Mouse (Mus musculus) CH12.LX (cell line): Measurements from ENCODE around the gene Olfr47. TPM values are rescaled to one million over a fixed set of nuclear protein-coding genes. Genes with fewer than 3 reads are reported as not detected.

ENCODE experiments used
- DNase-seq: peaks from one replicate; pipeline ENCODE4 v3.0.0-alpha.2; 2013; ENCODE audit errors: extremely low read depth
- H3K27ac ChIP-seq: 2 replicates; pipeline ENCODE4 v1.5.1; 2012; ENCODE audit warnings: low read depth, mild to moderate bottlenecking, control low read depth, moderate library complexity; ENCODE audit not compliant: insufficient read depth
- H3K27me3 ChIP-seq: replicated peaks from 2 replicates; pipeline ENCODE3; 2012; ENCODE audit warnings: inconsistent platforms
- H3K36me3 ChIP-seq, 2 experiments: replicated peaks in 1 of 2; 2 replicates each; pipeline versions ENCODE3 to v1.6.1; 2012; ENCODE audit warnings: inconsistent platforms in 1 of 2, low read length in 1 of 2, mild to moderate bottlenecking in 1 of 2, mixed read lengths in 1 of 2, moderate library complexity in 1 of 2; ENCODE audit not compliant: control insufficient read depth in 1 of 2, insufficient read depth in 1 of 2
- H3K4me1 ChIP-seq, 2 experiments: 2 replicates each; pipeline ENCODE4 v1.6.1; 2012; ENCODE audit warnings: inconsistent platforms in 1 of 2, moderate library complexity in 1 of 2; ENCODE audit not compliant: insufficient read depth in 2 of 2, control insufficient read depth in 1 of 2
- H3K4me2 ChIP-seq: 2 replicates; pipeline ENCODE4 v1.6.1; 2012; ENCODE audit warnings: low read depth, mild to moderate bottlenecking, control low read depth; ENCODE audit not compliant: poor library complexity, insufficient read depth, severe bottlenecking
- H3K4me3 ChIP-seq, 3 experiments: fragments of 150-350 bp in 1 of 3; sonication (generic) in 1 of 3; replicated peaks in 1 of 3; 2 replicates each; pipeline versions ENCODE3 to v1.5.1; 2011 to 2012; ENCODE audit warnings: low read depth in 2 of 3, low read length in 2 of 3, mild to moderate bottlenecking in 2 of 3, moderate library complexity in 2 of 3, control low read depth in 1 of 3, improper control_type of control experiment in 1 of 3, inconsistent platforms in 1 of 3, mixed read lengths in 1 of 3; ENCODE audit not compliant: poor library complexity in 1 of 3
- H3K79me2 ChIP-seq: replicated peaks from 2 replicates; pipeline ENCODE4 v1.6.1; 2012; ENCODE audit warnings: mild to moderate bottlenecking, moderate library complexity; ENCODE audit not compliant: control insufficient read depth, poor library complexity, insufficient read depth, severe bottlenecking; ENCODE audit errors: extremely low read depth
- H3K9ac ChIP-seq: 2 replicates; pipeline ENCODE4 v1.6.1; 2012; ENCODE audit warnings: low read depth, mild to moderate bottlenecking, control low read depth, moderate library complexity; ENCODE audit not compliant: insufficient read depth
- H3K9me3 ChIP-seq: replicated peaks from 2 replicates; pipeline ENCODE3; 2012; ENCODE audit warnings: low read length, inconsistent platforms, mixed read lengths
- BHLHE40 ChIP-seq: IDR thresholded peaks from 2 replicates; pipeline ENCODE4 v1.6.1; 2011; ENCODE audit warnings: mild to moderate bottlenecking, low read depth, low read length, improper control_type of control experiment
- CHD2 ChIP-seq: IDR thresholded peaks from 2 replicates; pipeline ENCODE4 v1.6.1; 2011; ENCODE audit warnings: low read length, improper control_type of control experiment
- CTCF ChIP-seq, 2 experiments: IDR thresholded peaks in 1 of 2; conservative IDR thresholded peaks in 1 of 2; 2 replicates each; pipeline ENCODE4 v1.5.1; 2011 to 2012; ENCODE audit warnings: low read depth in 2 of 2, low read length in 2 of 2, improper control_type of control experiment in 1 of 2, inconsistent platforms in 1 of 2, mild to moderate bottlenecking in 1 of 2, moderate library complexity in 1 of 2
- E2F4 ChIP-seq: IDR thresholded peaks from 2 replicates; pipeline ENCODE4 v1.6.1; 2011; ENCODE audit warnings: low read depth, low read length, improper control_type of control experiment; ENCODE audit not compliant: insufficient replicate concordance
- ETS1 ChIP-seq: conservative IDR thresholded peaks from 2 replicates; pipeline ENCODE4 v1.6.1; 2012; ENCODE audit warnings: low read depth, mild to moderate bottlenecking, inconsistent platforms, low read length, improper control_type of control experiment, moderate library complexity
- MAX ChIP-seq: IDR thresholded peaks from 2 replicates; pipeline ENCODE4 v1.6.1; 2011; ENCODE audit warnings: low read length, improper control_type of control experiment
- MAZ ChIP-seq: IDR thresholded peaks from 2 replicates; pipeline ENCODE4 v1.6.1; 2012; ENCODE audit warnings: low read depth, mild to moderate bottlenecking, inconsistent platforms, low read length, improper control_type of control experiment, moderate library complexity
- MYC ChIP-seq: IDR thresholded peaks from 2 replicates; pipeline ENCODE4 v1.6.1; 2011; ENCODE audit warnings: low read depth, mild to moderate bottlenecking, improper control_type of control experiment, low read length
- RAD21 ChIP-seq: IDR thresholded peaks from 2 replicates; pipeline ENCODE4 v1.6.1; 2011; ENCODE audit warnings: low read depth, mild to moderate bottlenecking, low read length, improper control_type of control experiment, moderate library complexity
- SIN3A ChIP-seq: IDR thresholded peaks from 2 replicates; pipeline ENCODE4 v1.6.1; 2012; ENCODE audit warnings: low read length, improper control_type of control experiment, inconsistent platforms
- SMC3 ChIP-seq: IDR thresholded peaks from 2 replicates; pipeline ENCODE4 v1.6.1; 2011; ENCODE audit warnings: low read depth, low read length, improper control_type of control experiment
- TBP ChIP-seq: conservative IDR thresholded peaks from 2 replicates; pipeline ENCODE4 v1.6.1; 2011; ENCODE audit warnings: low read depth, low read length, improper control_type of control experiment
- TCF12 ChIP-seq: IDR thresholded peaks from 2 replicates; pipeline ENCODE4 v1.6.1; 2014; ENCODE audit warnings: low read depth, mild to moderate bottlenecking, inconsistent platforms, low read length, improper control_type of control experiment
- UBTF ChIP-seq: IDR thresholded peaks from 2 replicates; pipeline ENCODE4 v1.6.1; 2012; ENCODE audit warnings: low read depth, mild to moderate bottlenecking, inconsistent platforms, low read length, improper control_type of control experiment, moderate library complexity
- USF1 ChIP-seq: IDR thresholded peaks from 2 replicates; pipeline ENCODE4 v1.6.1; 2014; ENCODE audit warnings: low read depth, mild to moderate bottlenecking, inconsistent platforms, low read length, improper control_type of control experiment
- USF2 ChIP-seq: conservative IDR thresholded peaks from 2 replicates; pipeline ENCODE4 v1.6.1; 2011; ENCODE audit warnings: low read depth, low read length, improper control_type of control experiment
- ZNF384 ChIP-seq: IDR thresholded peaks from 2 replicates; pipeline ENCODE4 v1.6.1; 2012; ENCODE audit warnings: low read depth, low read length, improper control_type of control experiment, inconsistent platforms
- dilution Hi-C: fragments of 300-500 bp; cut with MboI; formaldehyde crosslinking; loops from 2 replicates; pipeline ENCODE4 v1.14.3; 2020; ENCODE audit warnings: low sequenced_read_pairs; ENCODE audit not compliant: extremely low pct_unique_long_range_greater_than_20kb, extremely low pct_ligation_motif_present
- in situ Hi-C: fragments of 300-500 bp; cut with MboI; formaldehyde crosslinking; loops from 3 replicates; pipeline ENCODE4 v1.14.3; 2019; ENCODE audit warnings: low sequenced_read_pairs, low pct_ligation_motif_present, low pct_unique_long_range_greater_than_20kb, mixed read lengths
- polyA plus RNA-seq: library from polyadenylated mRNA; unstranded; fragments of >175 nt; gene quantifications from 2 replicates; pipeline ENCODE4 v1.2.1, GENCODE M21; 2012; ENCODE audit warnings: low read depth; ENCODE audit not compliant: insufficient read length
- total RNA-seq, 2 experiments: library from RNA; depleted of rRNA; stranded (reverse); fragments of 300-350 nt in 1 of 2; fragments of >200 nt in 1 of 2; gene quantifications; 2 replicates each; pipeline ENCODE4 v1.2.3; 2012 to 2014

The Olfr47 gene
- total and polyA plus RNA-seq, 3 experiments = not detected

DNA sequence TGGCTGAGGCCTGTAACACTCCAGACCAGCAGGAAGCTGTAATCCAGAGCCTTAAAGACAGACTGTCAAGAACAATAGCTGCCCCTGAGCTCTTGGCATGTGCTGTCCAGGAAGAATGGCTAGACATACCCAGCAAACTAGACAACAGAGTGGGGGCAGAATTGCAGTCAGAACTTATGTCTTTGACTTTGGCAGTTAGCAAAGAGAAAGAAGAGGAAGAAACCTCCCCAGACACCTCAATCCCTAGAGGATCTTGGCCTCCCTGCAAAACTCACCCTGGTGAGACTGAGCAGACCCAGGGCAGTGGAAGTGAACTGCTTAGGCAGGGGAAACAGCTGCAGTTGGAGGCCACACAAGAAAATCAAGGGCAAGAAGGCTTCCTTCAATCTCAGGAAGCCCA is 41.3 kb downstream of the Olfr47 start:
- Histone ChIP-seq H3K36me3 (no peaks in the 10 kb centered on the region), H3K79me2 (no peaks in the 10 kb centered on the region), H3K4me3 (no peak overlapping the region), H3K27me3 (no peaks in the 10 kb centered on the region), H3K4me2 (no peak overlapping the region), H3K4me1 (peaks cover 0 to 5% of the 10 kb centered on the region in 2 experiments; a peak in 1 of 4 replicates), H3K9me3 (no peaks in the 10 kb centered on the region), H3K9ac (no peak overlapping the region), H3K27ac (no peak overlapping the region)
- no peak for DNase-seq
- in situ Hi-C loops (no loop called here), dilution Hi-C loops (no loop called here)
- TF ChIP-seq SIN3A = no peak

DNA sequence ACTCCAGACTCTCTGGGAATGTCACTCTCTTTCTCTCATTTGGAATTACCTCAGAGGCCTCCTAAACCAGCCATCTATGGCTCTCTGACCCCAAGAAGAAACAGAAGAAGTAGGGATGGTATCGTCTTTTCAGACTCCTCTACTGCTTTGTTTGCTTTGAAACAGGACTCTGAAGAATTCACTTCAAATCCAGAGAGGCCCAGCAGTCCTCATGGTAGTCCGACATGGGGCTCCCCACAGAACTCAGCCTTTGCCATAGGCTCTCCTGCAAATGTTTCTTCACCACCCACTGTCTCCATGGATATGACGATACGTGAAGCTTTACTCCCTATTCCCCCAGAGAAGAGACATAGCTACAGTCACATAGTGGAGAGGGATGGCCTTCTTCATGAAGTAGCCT is 42.8 kb downstream of the Olfr47 start:
- no peak overlapping the region for H3K4me2 ChIP-seq
- peaks cover 0 to 5% of the 10 kb centered on the region in 2 experiments; a peak in 1 of 4 replicates for H3K4me1 ChIP-seq
- no peak overlapping the region for H3K4me3 ChIP-seq
- H3K79me2 ChIP-seq = no peaks in the 10 kb centered on the region
- dilution Hi-C loops = no loop called here
- no peak overlapping the region for H3K9ac ChIP-seq
- no peak for TF ChIP-seq USF1
- TF ChIP-seq CTCF (conservative IDR thresholded peaks at IDR 0.05 in 1 of 2, IDR thresholded peaks at IDR 0.05 in 1 of 2; ENCODE audit: low read depth in 2 of 2, low read length in 2 of 2) = no peak
- TF ChIP-seq SIN3A = no peak
- no peak for TF ChIP-seq BHLHE40
- TF ChIP-seq MAX = no peak
- TF ChIP-seq ZNF384 = no peak
- no peak for TF ChIP-seq MAZ
- no peak for TF ChIP-seq CHD2
- TF ChIP-seq E2F4 = no peak
- TF ChIP-seq UBTF = no peak
- H3K27me3 ChIP-seq = no peaks in the 10 kb centered on the region
- H3K9me3 ChIP-seq = no peaks in the 10 kb centered on the region
- in situ Hi-C loops = no loop called here
- H3K27ac ChIP-seq = no peak overlapping the region
- no peak for DNase-seq
- no peaks in the 10 kb centered on the region for H3K36me3 ChIP-seq

DNA sequence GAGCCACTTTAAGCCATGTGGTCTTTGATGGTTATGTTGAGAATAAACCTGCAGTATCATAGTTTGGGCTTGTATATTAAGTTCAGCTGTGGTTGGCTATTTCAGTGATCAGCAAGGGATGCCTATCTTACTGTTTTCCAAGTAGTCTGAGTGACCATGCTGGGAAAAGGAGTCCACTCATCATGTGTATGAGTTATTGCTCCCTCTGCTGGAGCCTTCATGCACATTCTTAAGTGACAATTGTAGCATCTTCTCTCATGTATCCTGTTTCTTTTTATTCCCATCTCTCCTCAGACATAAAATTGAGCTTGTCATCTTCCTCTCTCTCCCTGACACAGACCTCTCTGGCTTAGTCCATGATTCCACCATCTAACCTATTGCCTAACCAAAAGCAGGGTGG is 46.9 kb downstream of the Olfr47 start:
- H3K79me2 ChIP-seq = no peaks in the 10 kb centered on the region
- in situ Hi-C loops = no loop called here
- H3K27ac ChIP-seq = no peak overlapping the region
- H3K27me3 ChIP-seq = no peaks in the 10 kb centered on the region
- H3K4me3 ChIP-seq = no peak overlapping the region
- dilution Hi-C loops = no loop called here
- TF ChIP-seq UBTF (no peak), BHLHE40 (no peak), SMC3 (peak; percentile 55), ETS1 (no peak), RAD21 (peak; percentile 30), USF2 (no peak), CTCF (conservative IDR thresholded peaks at IDR 0.05 in 1 of 2, IDR thresholded peaks at IDR 0.05 in 1 of 2; ENCODE audit: low read depth in 2 of 2, low read length in 2 of 2) (peak; percentile 21 to 58; a peak in 3 of 4 replicates), MAX (no peak), TBP (no peak), MYC (no peak), TCF12 (no peak)
- TF ChIP-seq, all 38 proteins: peak for 3
- Histone ChIP-seq H3K9ac (no peak overlapping the region), H3K36me3 (no peaks in the 10 kb centered on the region), H3K4me2 (peak overlapping the region; percentile 44; the same call in 1 of the 2 replicates), H3K4me1 (no peaks in the 10 kb centered on the region), H3K9me3 (no peaks in the 10 kb centered on the region)
- peak; percentile 21 for DNase-seq
